Mouse (Mus musculus) olfactory bulb, adult 2 months (tissue): ENCODE results near the gene Nepro. TPM values are rescaled to one million over a fixed set of nuclear protein-coding genes. Genes with fewer than 3 reads are reported as not detected.

Experiments
- H3K27ac ChIP-seq: fragments of 200-500 bp; 2 replicates; pipeline ENCODE4 v1.5.1; 2012; ENCODE audit warnings: low read depth, low read length; ENCODE audit not compliant: insufficient read depth
- H3K4me1 ChIP-seq: fragments of 200-500 bp; 2 replicates; pipeline ENCODE4 v1.6.1; 2012; ENCODE audit warnings: low read length; ENCODE audit not compliant: control insufficient read depth, insufficient read depth
- H3K4me3 ChIP-seq: fragments of 200-500 bp; 2 replicates; pipeline ENCODE4 v1.5.1; 2012; ENCODE audit warnings: mild to moderate bottlenecking, low read depth, low read length, moderate library complexity; ENCODE audit not compliant: insufficient read depth
- CTCF ChIP-seq: fragments of 200-500 bp; IDR thresholded peaks from 2 replicates; pipeline ENCODE4 v1.5.1; 2012; ENCODE audit warnings: low read depth, mild to moderate bottlenecking, low read length, moderate library complexity; ENCODE audit not compliant: insufficient read depth
- POLR2A ChIP-seq: fragments of 200-500 bp; IDR thresholded peaks from 2 replicates; pipeline ENCODE4 v1.6.1; 2012; ENCODE audit warnings: mild to moderate bottlenecking, low read depth, low read length, moderate library complexity; ENCODE audit not compliant: insufficient read depth
- WGBS: fragments of 180-500 bp; shearing (Covaris S2); methylation state at CpG from one replicate; pipeline ENCODE4 v1.1.7; 2018; 5-methylcytosine and 5-hydroxymethylcytosine counted together
- polyA plus RNA-seq: library from polyadenylated mRNA; stranded (reverse); fragments of >200 nt; gene quantifications from 2 replicates; pipeline ENCODE4 v1.2.4, GENCODE M21; 2012; ENCODE audit warnings: low replicate concordance; ENCODE audit not compliant: missing spikeins, insufficient read depth, insufficient read length

Gene Nepro
- not detected in 2 replicates for polyA plus RNA-seq

DNA sequence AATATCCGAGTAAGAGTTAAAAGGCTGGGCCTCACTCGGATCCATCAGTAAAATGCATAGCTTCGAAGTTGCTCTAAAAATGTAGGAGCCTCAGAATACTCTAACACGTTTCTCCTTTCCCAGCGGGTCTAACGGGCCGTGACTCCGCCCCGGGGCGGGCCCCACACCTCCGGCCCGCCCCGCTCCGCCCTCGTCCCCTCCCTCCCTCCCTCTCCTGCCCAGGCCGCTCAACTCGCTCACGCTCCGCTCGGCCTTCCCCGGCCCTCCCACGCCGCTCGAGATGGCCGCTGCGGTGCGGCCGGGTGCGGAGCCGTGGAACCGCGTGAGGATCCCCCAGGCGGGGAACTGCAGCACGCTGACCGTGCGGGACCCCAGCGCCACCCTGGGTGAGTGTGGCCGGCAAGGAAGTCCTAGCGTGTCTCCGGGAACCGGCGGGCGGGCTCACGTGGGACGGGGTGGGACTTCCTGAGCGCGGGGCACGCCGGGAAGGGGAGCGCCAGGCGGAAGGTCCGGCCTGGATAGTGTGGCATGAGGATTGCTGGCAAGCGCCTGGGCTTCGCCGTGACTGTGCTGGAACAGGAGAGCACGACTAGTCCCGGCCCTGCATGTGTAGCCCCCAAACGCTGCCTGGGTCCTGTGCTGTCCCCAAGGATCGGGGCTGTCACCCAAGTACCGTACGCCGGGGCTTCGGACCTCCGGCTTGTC, at the start of gene Nepro:
Gene Nepro (plus strand): TSS at position 219 of the 705 bp plus-strand sequence.
- Histone ChIP-seq H3K27ac (peak within 1 kb of the TSS; percentile 85), H3K4me3 (peak within 1 kb of the TSS; percentile 82), H3K4me1 (peaks cover 2% of the 10 kb centered on the region; the same call in 1 of the 2 replicates)
- TF ChIP-seq POLR2A (peak; percentile 68), CTCF (no peak)
- 1% methylated on average over 64 of the region's 64 CpGs for WGBS

DNA sequence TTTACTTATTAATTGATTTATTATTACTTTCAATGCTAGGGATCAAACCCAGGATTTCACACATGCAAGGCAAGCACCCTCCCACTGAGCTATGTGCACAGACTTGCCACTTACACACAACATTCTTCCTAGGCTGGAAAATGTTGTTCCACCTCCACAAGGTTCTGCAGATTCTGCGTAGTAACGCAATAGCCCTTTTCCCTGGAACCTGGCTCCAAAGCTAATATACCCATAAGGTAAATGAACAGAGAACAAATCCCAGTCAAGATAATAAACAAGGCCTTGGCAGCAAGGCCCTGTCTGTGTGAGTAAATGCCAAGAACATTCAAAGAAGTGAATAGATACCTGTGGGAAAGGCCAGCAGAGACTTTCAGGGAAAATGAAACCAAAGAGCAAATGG, 47.7 kb upstream of the Nepro start:
- Histone ChIP-seq H3K4me3 (no peak overlapping the region), H3K27ac (no peak overlapping the region), H3K4me1 (0 out of 2 replicates have a peak, but pooled peaks cover 2% of the 10 kb centered on the region)
- 90% methylated on average over 2 of the region's 2 CpGs for WGBS
- TF ChIP-seq POLR2A = no peak
- no peak for TF ChIP-seq CTCF

DNA sequence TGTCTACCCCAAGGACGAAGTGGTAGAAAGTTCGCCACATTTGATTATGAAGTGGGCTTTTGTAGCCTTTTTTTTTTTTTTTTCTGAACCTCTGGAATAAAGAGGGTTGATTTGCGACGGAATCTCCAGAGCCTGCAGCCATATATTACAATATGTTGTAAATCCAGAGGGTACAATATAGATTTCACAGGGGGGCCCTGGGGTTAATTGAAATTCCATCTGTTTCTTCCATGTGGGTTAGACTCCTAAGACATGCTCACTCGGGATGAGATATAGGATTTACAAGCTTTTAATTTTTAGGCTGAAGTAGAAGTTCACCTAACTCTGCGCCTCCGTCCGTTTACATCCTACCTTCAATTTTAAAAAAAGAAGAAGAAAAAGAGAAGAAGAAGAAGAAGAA, 45.0 kb upstream of the Nepro start:
- no peak overlapping the region for H3K27ac ChIP-seq
- TF ChIP-seq POLR2A (no peak), CTCF (no peak)
- no peaks in the 10 kb centered on the region for H3K4me1 ChIP-seq
- no peak overlapping the region for H3K4me3 ChIP-seq
- 67% methylated on average over 8 of the region's 8 CpGs for WGBS

DNA sequence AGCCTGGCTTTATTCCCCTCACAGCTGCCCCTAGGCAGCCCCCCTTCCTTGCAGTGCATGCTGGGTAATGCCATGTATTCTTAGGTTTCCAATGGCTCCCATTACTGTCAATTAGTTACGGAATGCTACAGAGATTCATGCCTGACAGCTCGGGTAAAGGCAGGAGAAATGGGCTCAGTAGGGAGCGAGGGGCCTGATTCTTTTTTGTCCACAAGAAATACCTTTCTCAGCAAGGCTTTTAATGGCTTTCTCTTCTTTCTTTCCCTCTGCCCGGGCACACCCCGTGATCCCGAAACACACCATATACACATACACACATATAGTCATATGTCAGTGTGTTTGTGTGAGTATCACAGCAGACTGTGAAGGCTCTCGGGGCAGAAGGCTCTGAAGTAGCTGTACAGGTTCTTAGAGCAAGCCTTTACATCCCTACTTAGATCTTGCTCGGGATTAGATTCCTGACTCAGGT, 44.6 kb upstream of the Nepro start:
- WGBS = 52% methylated on average over 8 of the region's 8 CpGs
- TF ChIP-seq POLR2A (no peak), CTCF (no peak)
- Histone ChIP-seq H3K4me1 (no peaks in the 10 kb centered on the region), H3K4me3 (no peak overlapping the region), H3K27ac (no peak overlapping the region)

DNA sequence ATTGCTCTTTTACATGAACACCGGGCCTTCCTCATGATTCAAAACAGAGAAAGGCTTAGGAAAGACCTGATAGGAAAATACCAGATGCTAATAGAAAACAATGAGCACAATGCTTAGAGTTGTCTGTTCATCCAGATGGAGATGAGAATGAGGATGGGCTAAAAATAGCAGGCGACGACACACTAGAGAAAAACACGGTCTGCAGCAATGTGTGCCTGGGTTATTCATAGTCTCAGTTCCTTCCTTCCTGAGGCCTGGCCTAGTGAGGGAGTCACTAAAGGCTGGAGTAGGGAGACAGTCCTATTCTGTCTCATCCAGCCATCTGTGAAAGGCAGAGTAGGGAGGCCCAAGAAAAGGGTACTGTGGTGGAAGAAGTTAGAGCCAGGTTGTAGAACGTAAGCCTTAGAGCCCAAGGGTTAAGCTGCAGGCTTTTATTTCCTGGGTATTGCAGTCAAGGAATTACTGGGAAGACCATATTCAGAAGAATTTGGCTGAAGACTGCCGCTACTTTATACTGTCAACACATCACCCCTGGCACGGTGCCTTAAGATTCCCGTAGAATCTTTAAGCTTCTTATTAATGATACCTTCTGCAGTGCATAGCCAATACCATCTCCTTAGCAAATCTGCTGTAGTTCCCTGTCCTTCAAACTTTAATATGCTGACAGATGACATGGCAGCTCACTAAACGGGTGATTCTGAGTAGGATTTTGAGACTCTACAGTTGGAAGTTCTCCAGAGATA, 43.2 kb upstream of the Nepro start:
- no peak overlapping the region for H3K4me3 ChIP-seq
- no peak overlapping the region for H3K27ac ChIP-seq
- TF ChIP-seq POLR2A = no peak
- no peak for TF ChIP-seq CTCF
- WGBS = 56% methylated on average over 9 of the region's 9 CpGs
- H3K4me1 ChIP-seq = no peaks in the 10 kb centered on the region

DNA sequence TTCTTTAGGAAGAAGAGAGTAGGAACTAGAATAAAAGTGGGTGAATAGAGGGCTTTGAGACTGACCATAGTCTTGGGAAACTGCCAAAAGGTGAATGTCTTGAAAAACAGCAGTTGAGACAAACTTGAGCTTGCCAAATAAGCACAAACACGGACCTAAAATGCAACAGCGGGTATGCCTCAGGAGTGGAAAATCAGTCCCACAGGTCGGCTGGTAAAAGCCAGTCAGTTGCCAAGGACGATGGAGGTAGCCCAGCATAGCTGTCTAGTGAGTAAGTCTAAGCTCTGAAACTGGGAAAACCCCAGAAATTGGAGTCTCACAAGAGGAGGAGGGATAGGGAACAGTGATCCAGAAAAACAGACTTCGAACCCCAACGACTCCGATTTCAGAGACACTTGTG, 39.5 kb upstream of the Nepro start:
- TF ChIP-seq CTCF (no peak), POLR2A (no peak)
- WGBS = 46% methylated on average over 7 of the region's 7 CpGs
- Histone ChIP-seq H3K4me3 (no peak overlapping the region), H3K27ac (no peak overlapping the region), H3K4me1 (peaks cover 11% of the 10 kb centered on the region)

DNA sequence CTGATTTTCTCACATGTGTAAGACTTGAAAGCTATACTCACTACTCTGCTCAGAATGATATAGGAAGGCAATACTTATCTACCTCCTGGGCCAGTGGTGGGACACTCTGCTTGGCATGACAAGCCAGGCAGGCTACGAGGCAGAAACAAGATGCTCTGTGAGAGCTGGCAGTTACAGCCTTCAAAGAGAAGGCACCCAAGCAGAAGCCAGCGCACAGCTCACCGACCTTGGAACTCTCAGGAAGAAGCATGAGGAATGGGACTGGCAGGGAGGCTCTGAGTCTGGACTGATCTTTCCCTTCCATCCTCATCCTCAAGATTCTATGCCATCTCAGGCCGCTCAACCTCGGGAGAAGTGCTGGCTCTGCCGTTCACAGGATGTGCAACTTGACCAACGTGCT, 38.7 kb upstream of the Nepro start:
- TF ChIP-seq POLR2A = no peak
- no peak for TF ChIP-seq CTCF
- WGBS = 85% methylated on average over 7 of the region's 7 CpGs
- Histone ChIP-seq H3K27ac (no peak overlapping the region), H3K4me3 (no peak overlapping the region), H3K4me1 (peaks cover 11% of the 10 kb centered on the region)

DNA sequence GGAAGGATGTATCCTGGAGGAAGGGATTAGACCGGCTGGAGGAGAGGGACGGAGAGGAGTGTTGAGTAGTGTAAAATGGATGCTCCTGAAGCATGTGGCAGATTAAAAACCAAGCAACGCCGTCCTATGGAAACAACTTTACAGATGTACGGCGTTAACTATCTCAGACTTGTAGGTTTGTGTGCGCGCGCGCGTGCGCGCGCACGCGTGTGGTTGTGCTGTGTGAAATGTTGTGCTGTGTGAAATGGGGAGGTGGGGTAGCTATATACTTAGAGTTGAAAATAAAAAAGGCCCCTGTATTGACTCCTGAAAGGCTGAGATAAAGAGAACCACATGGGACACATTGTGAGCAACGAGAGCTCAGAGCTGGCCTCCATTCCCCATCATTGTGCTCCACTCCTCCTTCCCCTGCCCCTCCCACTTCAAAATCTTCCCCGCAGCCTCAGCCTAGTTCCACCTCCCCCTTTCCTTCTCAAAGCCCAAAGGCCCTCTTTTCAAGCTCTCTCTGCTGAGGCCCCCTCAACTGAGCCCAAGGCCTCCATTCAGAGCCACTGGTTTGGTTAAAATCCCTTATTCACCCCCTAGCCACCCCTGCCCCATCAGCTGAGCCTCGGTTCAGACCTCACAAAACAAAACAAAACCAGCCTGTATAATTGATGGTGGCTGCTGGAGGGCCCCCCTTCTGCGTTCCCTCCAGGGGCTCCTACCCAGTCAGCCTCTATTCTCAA, 36.9 kb upstream of the Nepro start:
- no peak for TF ChIP-seq POLR2A
- no peak for TF ChIP-seq CTCF
- Histone ChIP-seq H3K4me1 (peaks cover 16% of the 10 kb centered on the region), H3K4me3 (peak overlapping the region; percentile 7; the same call in 1 of the 2 replicates), H3K27ac (no peak overlapping the region)
- WGBS = 25% methylated on average over 20 of the region's 20 CpGs

DNA sequence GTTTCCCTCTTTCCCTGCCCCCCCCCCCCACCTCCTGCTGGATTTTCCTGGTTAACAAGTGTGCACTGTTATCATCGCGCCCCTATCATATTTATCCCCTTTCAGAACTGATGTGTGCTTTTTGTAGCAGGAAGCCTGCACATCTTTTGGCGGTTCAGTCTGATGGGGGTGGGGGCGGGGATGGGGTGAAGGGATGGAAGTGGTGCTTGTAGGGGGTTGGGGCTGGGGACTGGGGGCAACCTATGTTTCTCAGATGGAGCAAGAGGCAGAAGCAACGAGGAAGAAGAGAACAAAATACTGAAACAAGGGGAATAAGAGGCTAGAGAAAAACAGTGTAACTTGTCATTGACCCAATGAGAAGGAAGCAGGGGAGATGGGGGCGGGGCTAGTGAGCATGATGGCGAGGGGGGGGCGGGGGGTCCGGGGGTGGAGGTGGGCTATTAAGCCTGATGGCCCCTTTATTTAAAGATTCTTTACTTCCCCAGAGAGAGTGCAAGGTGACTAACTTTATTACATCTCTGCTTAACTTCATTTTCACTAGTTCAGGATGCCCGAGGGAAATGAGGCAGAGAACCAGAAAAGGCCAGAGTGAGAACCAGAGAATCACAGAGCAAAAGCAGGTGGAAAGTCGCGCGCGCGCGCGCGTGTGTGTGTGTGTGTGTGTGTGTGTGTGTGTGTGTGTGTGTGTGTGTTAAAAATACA, 36.2 kb upstream of the Nepro start:
- no peak overlapping the region for H3K4me3 ChIP-seq

More for the DNA sequence above, 36.2 kb upstream of the Nepro start:
- H3K27ac ChIP-seq = no peak overlapping the region
- 9% methylated on average over 18 of the region's 18 CpGs for WGBS
- peaks cover 16% of the 10 kb centered on the region for H3K4me1 ChIP-seq
- TF ChIP-seq CTCF (no peak), POLR2A (no peak)
